Mouse (Mus musculus) adrenal gland, postnatal 4 days (tissue): ENCODE results near the gene Xrn1. TPM values are rescaled to one million over a fixed set of nuclear protein-coding genes. Genes with fewer than 3 reads are reported as not detected.
"Not testable (repeated sequence)": the region's sequence is repeated elsewhere in the genome, so short reads cannot be mapped to it uniquely, and the experiment has no call there.

Experiments
- DNase-seq, 2 experiments: peaks; one replicate each; pipeline ENCODE4 v3.0.0; 2021 to 2022; ENCODE audit warnings: low spot score in 2 of 2, mixed read lengths in 2 of 2
- total RNA-seq, 2 experiments: library from RNA; stranded (reverse); gene quantifications; 2 replicates each; pipeline ENCODE4 v1.2.3; 2021

Xrn1 gene
- total RNA-seq, 2 experiments from 2014 or later, result 33.6 to 36.6 TPM

DNA sequence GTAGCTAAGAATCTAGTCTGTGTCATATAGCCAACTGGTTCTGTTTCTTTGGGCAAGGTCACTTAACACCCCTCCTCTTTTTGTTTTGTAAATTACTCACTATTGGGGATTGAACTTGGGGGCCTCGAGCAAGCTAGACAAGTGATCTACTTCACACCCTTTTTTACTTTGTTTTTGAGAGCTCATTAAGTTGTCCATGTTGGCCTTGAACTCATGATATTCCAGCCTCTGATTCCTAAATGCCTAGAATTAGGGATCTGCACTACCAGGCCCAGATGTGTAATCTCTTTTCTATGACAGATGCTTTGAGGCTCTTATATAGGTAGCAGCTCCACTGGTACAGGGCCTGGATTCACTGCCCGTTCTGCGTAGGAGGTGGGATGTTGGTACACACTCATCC, 89.7 kb downstream of the Xrn1 start:
- no peak for DNase-seq

DNA sequence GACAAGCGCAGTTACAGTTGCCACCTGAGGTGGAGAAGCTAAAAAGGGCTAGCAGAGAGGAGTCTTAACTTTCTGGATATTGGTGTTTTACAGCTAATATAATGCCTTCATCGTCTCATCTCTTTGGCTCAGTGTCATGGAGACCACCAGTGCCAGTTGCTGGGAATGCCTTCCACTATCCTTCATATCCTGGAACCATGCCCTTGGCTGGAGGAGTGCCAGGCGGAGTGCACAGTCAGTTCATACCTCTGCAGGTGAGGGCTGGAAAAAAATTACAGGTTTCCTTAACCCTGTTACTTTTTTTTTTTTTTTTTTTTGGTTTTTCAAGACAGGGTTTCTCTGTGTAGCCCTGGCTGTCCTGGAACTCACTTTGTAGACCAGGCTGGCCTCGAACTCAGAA, 96.9 kb downstream of the Xrn1 start:
- DNase-seq, result no peak

DNA sequence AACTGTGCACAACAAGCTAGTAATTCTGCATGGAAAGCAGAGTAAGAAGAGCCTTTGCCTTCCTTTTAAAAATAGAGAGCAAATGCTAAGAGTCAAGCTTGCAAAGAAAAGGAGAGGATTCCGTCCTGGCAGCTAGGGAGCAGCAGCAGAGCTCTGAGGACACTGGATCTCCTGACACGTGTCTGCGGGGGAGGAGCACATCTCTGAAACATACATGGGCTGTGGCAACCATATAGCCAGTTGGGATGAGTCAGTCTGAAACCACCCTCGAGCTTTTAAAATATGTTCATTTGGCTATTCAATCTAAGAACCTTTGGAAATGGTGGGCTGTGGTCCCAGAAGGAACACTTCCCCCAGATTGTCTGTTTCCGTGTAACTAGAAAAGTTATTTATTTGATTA, 100.3 kb downstream of the Xrn1 start:
- no peak for DNase-seq

DNA sequence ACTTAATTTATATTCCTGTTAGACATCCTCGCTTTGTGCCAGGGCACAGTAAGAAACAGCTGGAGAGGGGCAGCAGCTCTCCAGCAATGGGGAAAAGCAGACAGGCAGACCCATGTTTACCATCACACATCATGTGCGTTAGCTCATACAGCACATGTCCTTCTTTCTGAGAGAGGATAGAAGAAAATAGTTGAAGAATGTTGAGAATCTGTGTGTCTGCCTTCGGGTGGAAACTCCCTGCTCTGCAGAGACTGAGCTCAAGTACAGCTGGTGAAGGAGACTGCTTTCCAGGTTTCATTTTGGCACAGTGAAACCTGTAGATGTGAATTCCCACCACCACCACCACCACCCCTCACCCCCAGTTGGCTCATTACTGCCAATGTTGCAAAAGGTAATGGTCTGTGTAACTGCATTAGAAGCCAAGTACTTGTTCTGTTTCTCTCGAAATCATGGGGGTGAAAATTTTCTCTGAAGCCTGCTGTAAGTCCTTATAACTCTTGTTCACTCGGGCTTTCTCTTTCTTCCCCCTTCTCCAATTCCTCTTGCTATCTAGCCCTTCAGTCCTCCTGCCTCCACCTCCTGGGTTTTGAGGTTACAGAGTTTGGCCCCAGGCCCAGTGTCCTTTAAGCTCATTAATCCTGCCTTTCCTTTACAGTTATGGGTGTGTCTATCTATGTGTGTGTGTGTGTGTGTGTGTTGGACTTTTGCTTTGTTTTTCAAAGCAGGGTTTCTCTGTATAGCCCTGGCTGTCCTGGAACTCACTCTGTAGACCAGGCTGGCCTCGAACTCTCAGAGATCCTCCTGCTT, 102.1 kb downstream of the Xrn1 start:
- DNase-seq, result no peak

DNA sequence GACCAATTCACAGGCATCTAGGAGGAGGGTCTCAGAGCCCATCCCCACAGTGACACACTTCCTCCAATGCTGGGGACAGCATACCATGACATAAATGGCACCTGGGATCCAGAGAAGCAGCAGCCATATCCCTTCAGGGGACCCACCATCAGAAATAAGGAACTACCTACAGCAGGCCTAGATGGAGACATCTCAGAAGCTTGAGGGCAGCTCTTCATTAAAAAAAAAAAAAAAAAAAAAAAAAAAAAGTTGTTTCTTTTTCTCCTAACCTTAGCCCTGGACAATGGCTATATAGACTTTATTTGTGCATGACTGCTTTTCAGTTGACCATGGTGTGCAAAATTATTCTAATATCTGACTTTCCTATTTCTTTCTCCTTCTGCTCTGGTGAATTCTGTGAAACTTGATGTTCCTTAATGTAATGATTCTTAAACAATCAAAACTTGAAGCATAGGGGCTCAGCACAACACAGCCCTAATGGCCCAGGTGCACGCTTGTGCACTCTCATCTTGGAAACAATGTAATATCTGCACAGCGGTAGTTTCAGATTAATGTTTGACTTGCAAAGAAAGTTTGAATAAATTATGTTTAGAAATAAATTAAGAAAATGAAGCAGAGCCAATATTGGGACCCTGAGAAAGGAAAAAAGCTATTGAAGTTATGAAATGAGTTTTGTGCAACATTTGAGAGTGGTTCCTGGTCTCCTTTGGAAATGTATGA, 108.7 kb downstream of the Xrn1 start:
- no peak for DNase-seq

DNA sequence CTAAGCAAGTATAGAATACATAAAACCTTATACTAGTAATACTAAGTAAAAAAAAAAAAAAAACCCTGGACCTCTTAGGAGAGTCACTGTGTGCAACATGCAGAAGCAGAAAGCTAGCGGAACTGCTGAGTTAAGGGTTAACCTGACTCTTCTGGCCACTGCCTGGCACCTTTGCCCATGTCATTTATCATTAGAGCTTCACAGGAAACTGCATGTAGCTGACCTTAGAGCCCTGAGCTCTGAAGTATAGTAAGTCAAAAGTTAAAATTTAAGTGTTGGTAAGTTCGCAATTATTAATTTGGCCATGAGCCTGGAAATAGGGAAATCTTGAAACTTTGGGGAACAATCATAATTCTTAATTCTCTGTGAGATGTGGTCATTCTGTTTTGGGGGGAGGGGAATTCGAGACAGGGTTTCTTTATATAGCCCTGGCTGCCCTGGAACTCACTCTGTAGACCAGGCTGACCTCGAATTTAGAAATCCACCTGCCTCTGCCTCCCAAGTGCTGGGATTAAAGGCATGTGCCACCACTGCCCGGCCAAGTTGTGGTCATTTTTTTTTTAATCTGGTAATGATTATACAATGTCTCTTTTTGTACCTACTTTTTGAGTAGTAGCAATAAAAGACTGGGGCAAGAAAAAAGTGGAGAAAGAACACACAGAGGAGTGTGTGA, 109.4 kb downstream of the Xrn1 start:
- no peak for DNase-seq

DNA sequence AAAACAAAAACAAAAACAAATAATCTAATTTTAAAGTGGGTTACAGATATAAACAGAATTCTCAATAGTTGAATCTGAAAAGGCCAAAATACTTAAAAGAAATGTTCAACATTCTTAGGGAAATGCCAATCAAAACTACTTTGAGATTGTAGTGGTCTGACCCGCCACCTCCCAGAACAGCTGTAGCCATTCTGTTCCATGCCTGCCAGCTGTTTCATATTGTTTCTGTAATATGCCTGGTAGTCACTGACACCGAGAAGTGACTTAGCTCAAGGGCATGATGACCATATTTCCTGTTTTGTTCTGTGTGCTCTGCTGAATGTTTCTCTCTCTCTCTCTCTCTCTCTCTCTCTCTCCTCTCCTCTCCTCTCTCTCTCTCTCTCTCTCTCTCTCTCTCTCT, 112.9 kb downstream of the Xrn1 start:
- no peak for DNase-seq

GRCm38 (mm10) chr9:96078752-96079315, 124.3 kb downstream of the Xrn1 start:
- no peak for DNase-seq

DNA sequence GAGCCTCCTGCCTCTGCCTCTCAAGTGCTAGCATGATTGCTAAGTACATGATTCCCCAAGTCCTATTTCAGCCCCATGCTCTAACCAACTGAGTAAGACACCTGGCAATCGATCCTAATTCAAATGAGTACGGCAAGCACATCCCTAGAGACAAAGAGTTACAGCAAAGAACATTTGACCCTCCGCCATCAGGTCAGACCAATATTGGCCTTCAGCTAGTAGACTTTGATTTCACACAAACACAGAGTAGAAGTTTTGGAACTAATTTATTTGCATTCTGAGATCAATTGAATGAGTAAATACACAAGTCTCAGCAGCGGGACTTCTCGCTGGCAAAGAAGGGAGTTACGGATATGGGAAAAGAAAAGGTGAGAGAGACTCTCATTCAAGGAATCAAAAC, 130.7 kb downstream of the Xrn1 start:
- no peak for DNase-seq

DNA sequence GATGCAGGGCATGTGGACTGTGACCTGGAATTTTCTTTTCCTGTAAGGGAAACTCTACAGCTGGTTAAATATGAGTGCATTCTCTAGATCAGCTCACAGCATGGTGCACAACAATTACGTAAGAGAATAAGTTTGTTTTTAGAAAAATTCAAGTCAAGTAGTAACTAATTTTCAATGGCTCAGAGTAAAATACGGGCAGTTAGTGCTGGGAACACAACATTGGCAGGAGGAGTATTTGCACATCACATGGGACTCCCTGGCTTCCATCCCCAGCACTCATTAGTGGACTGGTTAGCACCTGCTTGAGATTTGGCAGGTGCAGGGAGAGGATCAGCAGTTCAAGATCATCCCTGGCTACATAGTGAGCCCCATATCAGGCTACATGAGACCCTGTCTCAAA, 133.1 kb downstream of the Xrn1 start:
- no peak for DNase-seq

- DNase-seq, result not testable (repeated sequence)
Measured at GRCm38 (mm10) chr9:96088456-96088855, 133.9 kb downstream of the Xrn1 start.

- DNase-seq, result not testable (repeated sequence)
Measured at GRCm38 (mm10) chr9:96092637-96093036, 138.1 kb downstream of the Xrn1 start.

DNA sequence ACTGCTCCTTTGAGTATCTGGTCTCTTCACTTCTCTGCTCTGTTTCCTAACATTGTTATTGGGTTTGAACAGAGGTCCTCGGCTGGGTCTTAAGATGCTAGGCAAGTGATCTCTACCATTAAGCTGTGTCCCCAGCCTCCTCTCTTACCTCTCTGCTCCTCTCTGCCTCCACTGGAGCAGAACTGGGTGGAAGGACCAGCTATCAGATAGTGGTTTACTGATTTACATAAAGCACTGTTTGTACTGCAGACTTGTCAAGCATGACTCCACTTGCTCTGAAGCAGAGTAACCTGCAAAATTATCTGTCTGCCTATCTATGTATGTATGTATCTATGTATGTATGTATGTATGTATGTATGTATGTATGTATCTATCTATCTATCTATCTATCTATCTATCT, 138.7 kb downstream of the Xrn1 start:
- DNase-seq, result no peak

DNA sequence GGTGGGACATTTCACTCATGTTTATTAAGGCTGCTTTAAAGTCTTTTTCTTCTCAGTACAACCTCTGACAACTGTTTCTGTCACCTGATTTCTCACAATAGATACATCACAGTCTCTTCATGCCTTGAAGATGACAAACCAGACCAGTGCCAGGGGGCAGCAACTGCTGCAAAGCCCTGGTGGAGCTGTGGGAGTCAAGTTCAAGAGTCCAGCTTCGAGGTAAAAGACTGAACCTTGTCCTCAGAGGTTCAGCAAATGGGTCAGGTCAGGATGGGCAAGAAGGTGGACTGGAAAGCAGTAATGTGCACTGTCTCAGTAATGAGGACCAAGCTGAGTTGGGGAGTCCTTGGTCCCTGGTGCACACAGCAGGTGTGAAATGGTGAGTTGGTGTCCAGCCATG, 139.8 kb downstream of the Xrn1 start:
- DNase-seq, result no peak

- no peak for DNase-seq
Measured at GRCm38 (mm10) chr9:96095192-96095591, 140.6 kb downstream of the Xrn1 start.

DNA sequence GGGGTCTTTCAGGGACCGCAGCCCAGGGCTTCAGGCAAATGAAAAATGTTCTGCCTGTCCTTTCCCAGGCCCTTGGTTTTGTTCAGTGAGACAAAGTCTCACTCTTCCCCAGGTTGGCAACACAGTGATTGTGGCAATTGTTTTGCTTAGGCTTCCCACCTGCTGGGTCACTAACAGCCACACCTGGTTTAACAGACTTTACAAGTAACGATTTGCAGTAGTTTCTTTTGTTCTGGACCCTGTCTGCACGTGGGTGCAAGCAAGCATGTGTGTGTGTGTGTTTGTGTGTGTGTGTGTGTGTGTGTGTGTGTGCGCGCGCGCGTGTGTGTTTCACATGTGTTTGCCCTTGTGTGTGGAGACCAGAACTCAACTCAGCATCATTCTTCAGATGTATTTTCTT, 148.3 kb downstream of the Xrn1 start:
- DNase-seq, result no peak

Other genes starting within 250 kb of the Xrn1 start
- 1 to 10 TPM; 6.0 to 6.6 TPM for gene Trpc1, start 204.4 kb upstream of the Xrn1 start, total RNA-seq
- gene Pls1, start 109.4 kb upstream of the Xrn1 start, total RNA-seq, result 1 to 10 TPM; 8.2 to 9.9 TPM
- 10 to 100 TPM; 21.9 to 24.3 TPM for gene Atr, start 97.2 kb upstream of the Xrn1 start, total RNA-seq
- gene Gk5, start 164.6 kb downstream of the Xrn1 start, total RNA-seq, result 10 to 100 TPM; 18.5 to 18.7 TPM
- gene Tfdp2, start 241.5 kb downstream of the Xrn1 start, total RNA-seq, result 10 to 100 TPM; 71.4 to 81.3 TPM